Mouse (Mus musculus) ES-E14 (cell line): ENCODE data around the gene Cox14. TPM values are rescaled to one million over a fixed set of nuclear protein-coding genes. Genes with fewer than 3 reads are reported as not detected.

Experiments used
- DNase-seq: peaks from one replicate; pipeline ENCODE4 v3.0.0-alpha.2; 2013; ENCODE audit warnings: low read depth, low spot score
- H3K27ac ChIP-seq: 2 replicates; pipeline ENCODE4 v1.5.1; 2012; ENCODE audit warnings: low read depth, mild to moderate bottlenecking, low read length, moderate library complexity, mixed read lengths; ENCODE audit not compliant: poor library complexity, insufficient read depth, severe bottlenecking
- H3K36me3 ChIP-seq: 2 replicates; pipeline ENCODE4 v1.6.1; 2012; ENCODE audit warnings: mild to moderate bottlenecking, low read length, moderate library complexity, mixed read lengths; ENCODE audit not compliant: control insufficient read depth, poor library complexity, insufficient read depth, severe bottlenecking
- H3K4me1 ChIP-seq, 2 experiments: fragments of 150-350 bp in 1 of 2; sonication (generic) in 1 of 2; 2 replicates each; pipeline ENCODE4 v1.6.1; 2012; ENCODE audit warnings: low read length in 2 of 2, mild to moderate bottlenecking in 1 of 2, mixed read lengths in 1 of 2; ENCODE audit not compliant: control insufficient read depth in 2 of 2, insufficient read depth in 2 of 2, poor library complexity in 1 of 2
- H3K4me3 ChIP-seq, 2 experiments: fragments of 150-350 bp in 1 of 2; sonication (generic) in 1 of 2; 2 replicates each; pipeline ENCODE4 v1.5.1; 2012; ENCODE audit warnings: low read length in 2 of 2, low read depth in 1 of 2, mild to moderate bottlenecking in 1 of 2, mixed read lengths in 1 of 2; ENCODE audit not compliant: insufficient read depth in 1 of 2, poor library complexity in 1 of 2, severe bottlenecking in 1 of 2
- H3K9ac ChIP-seq: 2 replicates; pipeline ENCODE4 v1.6.1; 2012; ENCODE audit warnings: low read depth, mild to moderate bottlenecking, low read length, mixed read lengths; ENCODE audit not compliant: poor library complexity, insufficient read depth, severe bottlenecking
- H3K9me3 ChIP-seq: fragments of 150-350 bp; sonication (generic); 2 replicates; pipeline ENCODE4 v1.6.1; 2012; ENCODE audit warnings: low read depth, mild to moderate bottlenecking, low read length; ENCODE audit not compliant: control insufficient read depth, insufficient read depth
- CHD2 ChIP-seq: IDR thresholded peaks from 2 replicates; pipeline ENCODE4 v1.6.1; 2014; ENCODE audit warnings: mild to moderate bottlenecking, low read depth, low read length, inconsistent platforms
- HCFC1 ChIP-seq: IDR thresholded peaks from 2 replicates; pipeline ENCODE4 v1.6.1; 2012; ENCODE audit warnings: low read length, inconsistent platforms, borderline replicate concordance; ENCODE audit not compliant: insufficient read depth
- MAFK ChIP-seq: IDR thresholded peaks from 2 replicates; pipeline ENCODE4 v1.6.1; 2014; ENCODE audit warnings: mild to moderate bottlenecking, low read depth, low read length, inconsistent platforms; ENCODE audit not compliant: insufficient read depth
- ZC3H11A ChIP-seq: IDR thresholded peaks from 2 replicates; pipeline ENCODE4 v1.6.1; 2012; ENCODE audit warnings: low read depth, mild to moderate bottlenecking, inconsistent platforms, low read length, borderline replicate concordance
- ZNF384 ChIP-seq: IDR thresholded peaks from 2 replicates; pipeline ENCODE4 v1.6.1; 2012; ENCODE audit warnings: low read depth, low read length, inconsistent platforms
- in situ Hi-C, 2 experiments: fragments of 600-800 bp; cut with MboI; formaldehyde crosslinking; loops; one replicate each; pipeline ENCODE4 v1.15.1; 2025; ENCODE audit warnings: low sequenced_read_pairs in 2 of 2, inconsistent platforms in 1 of 2; ENCODE audit not compliant: unreplicated experiment in 2 of 2
- total RNA-seq: library from RNA; depleted of rRNA; stranded (reverse); fragments of 300-350 nt; gene quantifications from 2 replicates; pipeline ENCODE4 v1.2.3, GENCODE M21; 2012

The Cox14 gene
- total RNA-seq, 1 experiment, result 86.6 TPM

- no peak for DNase-seq
- Histone ChIP-seq H3K4me3 (peak overlapping the region; percentile 10 to 90; a peak in 3 of 4 replicates), H3K9ac (peak overlapping the region; percentile 22; the same call in 1 of the 2 replicates), H3K36me3 (peaks cover 25% of the 10 kb centered on the region), H3K4me1 (peaks cover 8 to 13% of the 10 kb centered on the region in 2 experiments; a peak in 3 of 4 replicates), H3K9me3 (no peaks in the 10 kb centered on the region), H3K27ac (peak overlapping the region; percentile 89)
- in situ Hi-C loops, result no loop called here
- no peak for TF ChIP-seq CHD2
- TF ChIP-seq ZNF384, result no peak
- no peak for TF ChIP-seq ZC3H11A
- TF ChIP-seq HCFC1, result no peak
Measured at GRCm38 (mm10) chr15:99704881-99705280, 20.5 kb upstream of the Cox14 start.

GRCm38 (mm10) chr15:99705440-99706048, 19.9 kb upstream of the Cox14 start, which contains the start of gene Gm17349:
Gene Gm17349, minus strand, starts transcription at chr15:99705490.
- H3K27ac ChIP-seq, result peak within 1 kb of the TSS; percentile 89
- peaks cover 7 to 8% of the 10 kb centered on the region in 2 experiments; a peak in 3 of 4 replicates for H3K4me1 ChIP-seq
- peaks cover 30% of the 10 kb centered on the region for H3K36me3 ChIP-seq
- peak within 1 kb of the TSS; percentile 29 to 90 for H3K4me3 ChIP-seq
- TF ChIP-seq ZC3H11A, result 0 out of 2 replicates have a peak, but pooled peaks have one; percentile 14
- TF ChIP-seq HCFC1, result no peak
- TF ChIP-seq MAFK, result no peak
- TF ChIP-seq ZNF384, result no peak
- TF ChIP-seq CHD2, result no peak
- in situ Hi-C loops, result no loop called here
- peak within 1 kb of the TSS; percentile 22; the same call in 1 of the 2 replicates for H3K9ac ChIP-seq
- H3K9me3 ChIP-seq, result no peaks in the 10 kb centered on the region
- DNase-seq, result no peak

GRCm38 (mm10) chr15:99708176-99708575, 17.2 kb upstream of the Cox14 start:
- peaks cover 4 to 12% of the 10 kb centered on the region in 2 experiments; a peak in 3 of 4 replicates for H3K4me1 ChIP-seq
- peaks cover 48% of the 10 kb centered on the region for H3K36me3 ChIP-seq
- no peak overlapping the region for H3K9ac ChIP-seq

GRCm38 (mm10) chr15:99710221-99711190, 14.9 kb upstream of the Cox14 start:
- H3K4me1 ChIP-seq, result peaks cover 4 to 22% of the 10 kb centered on the region in 2 experiments; a peak in 3 of 4 replicates
- H3K9ac ChIP-seq, result no peak overlapping the region
- no peak for DNase-seq
- peaks cover 57% of the 10 kb centered on the region for H3K36me3 ChIP-seq
- H3K4me3 ChIP-seq, result no peak overlapping the region
- TF ChIP-seq CHD2, result no peak
- no peak for TF ChIP-seq MAFK
- no peak for TF ChIP-seq ZNF384
- no peak for TF ChIP-seq HCFC1
- TF ChIP-seq ZC3H11A, result no peak
- no peaks in the 10 kb centered on the region for H3K9me3 ChIP-seq
- H3K27ac ChIP-seq, result no peak overlapping the region
- in situ Hi-C loops, result loop anchor here in 1 of 2 experiments (10.0 kb wide), 1 partner anchor 194 kb away; no protein-coding TSS in a partner anchor

More at GRCm38 (mm10) chr15:99708176-99708575, 17.2 kb upstream of the Cox14 start:
- in situ Hi-C loops, result no loop called here
- Histone ChIP-seq H3K27ac (no peak overlapping the region), H3K4me3 (no peak overlapping the region; a peak in 1 of 4 replicates), H3K9me3 (no peaks in the 10 kb centered on the region)
- no peak for DNase-seq
- no peak for TF ChIP-seq HCFC1
- TF ChIP-seq CHD2, result no peak
- no peak for TF ChIP-seq ZC3H11A
